Mouse (Mus musculus) layer of hippocampus, adult 9-11 months (tissue): ENCODE measurements around the gene Nme1.
"Not testable (repeated sequence)": the region's sequence is repeated elsewhere in the genome, so short reads cannot be mapped to it uniquely, and the experiment has no call there.

Experiments used
- DNase-seq: peaks from one replicate; pipeline ENCODE4 v3.0.0; 2022

Nme1 gene

DNA sequence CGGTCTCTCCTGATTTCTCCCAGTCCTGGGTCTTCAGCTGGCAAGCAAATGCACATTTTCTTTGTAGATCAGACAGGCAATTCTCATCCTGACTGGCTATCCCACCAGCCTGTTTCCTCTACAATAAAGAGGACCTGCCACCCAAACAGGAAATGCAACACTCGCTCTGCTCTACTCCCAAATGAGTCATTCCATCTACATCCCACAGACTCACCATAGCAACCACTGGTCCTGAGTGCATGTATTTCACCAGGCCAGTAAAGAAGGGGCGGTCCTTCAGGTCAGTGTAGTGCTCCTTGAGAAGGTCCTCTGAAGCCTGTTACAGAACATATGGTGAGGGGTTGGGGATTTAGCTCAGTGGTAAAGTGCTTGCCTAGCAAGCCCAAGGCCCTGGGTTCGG is 5.3 kb downstream of the Nme1 start:
- DNase-seq, result no peak

DNA sequence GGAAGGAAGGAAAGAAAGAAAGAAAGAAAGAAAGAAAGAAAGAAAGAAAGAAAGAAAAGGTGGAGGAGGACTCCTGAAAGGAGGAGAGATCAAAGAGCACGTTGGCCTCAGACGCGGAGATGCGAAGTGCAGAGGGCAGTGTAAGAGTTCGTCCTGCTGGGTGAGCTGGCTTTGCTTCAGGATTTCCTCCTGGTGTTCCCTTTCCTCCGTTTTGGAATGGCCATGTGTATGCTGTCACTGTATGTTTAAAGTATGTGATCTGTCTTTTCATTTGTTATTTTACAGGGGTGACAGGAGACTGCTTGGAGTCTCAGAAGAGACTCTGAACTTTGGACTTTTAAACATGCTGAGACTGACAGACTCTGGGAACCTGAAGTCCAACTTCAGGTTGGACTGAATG is 6.8 kb downstream of the Nme1 start:
- DNase-seq, result no peak

DNA sequence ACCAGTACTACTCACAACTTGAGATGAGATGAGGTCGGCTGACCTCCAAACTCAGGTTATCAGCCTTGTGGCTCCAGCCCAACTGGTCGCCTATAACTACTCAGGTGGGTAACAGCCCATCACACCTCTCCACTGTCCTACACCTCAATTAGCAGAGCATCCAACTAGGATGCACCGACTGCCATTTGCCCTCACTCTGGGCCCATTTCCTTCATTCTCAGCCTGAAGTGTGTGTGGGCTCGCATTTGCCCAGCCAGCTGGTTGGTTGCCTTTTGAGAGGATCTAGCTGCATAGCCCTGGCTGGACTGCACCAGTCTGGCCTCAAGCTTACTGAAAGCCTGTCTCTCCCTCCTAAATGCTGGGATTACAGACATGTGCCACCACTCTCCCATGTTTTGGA is 10.6 kb downstream of the Nme1 start:
- no peak for DNase-seq

DNA sequence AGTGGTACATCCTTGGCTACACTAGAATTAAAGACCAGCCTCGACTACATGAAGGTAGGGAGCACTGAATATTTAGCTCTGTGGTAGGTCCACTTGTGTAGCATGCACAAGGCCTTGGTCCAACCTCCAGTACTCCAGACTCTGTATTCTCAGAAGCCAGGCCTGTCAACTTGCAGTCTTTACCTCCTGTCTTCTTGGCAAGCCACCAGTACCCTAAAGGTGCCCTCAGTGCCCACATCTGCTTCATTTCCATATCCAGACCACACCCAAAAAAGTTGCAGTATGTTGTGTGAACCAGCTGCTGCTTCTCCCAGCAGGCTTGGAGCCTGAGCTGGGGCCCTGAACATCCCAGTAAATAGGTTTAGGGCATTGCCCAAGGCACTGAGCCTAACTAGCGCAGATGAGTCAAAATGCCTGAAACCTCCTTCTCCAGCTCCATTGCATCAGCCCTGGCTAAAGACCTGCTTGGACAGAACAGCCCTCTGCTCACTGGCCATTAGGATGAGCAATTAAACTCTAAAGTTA is 11.2 kb downstream of the Nme1 start:
- DNase-seq, result no peak

DNA sequence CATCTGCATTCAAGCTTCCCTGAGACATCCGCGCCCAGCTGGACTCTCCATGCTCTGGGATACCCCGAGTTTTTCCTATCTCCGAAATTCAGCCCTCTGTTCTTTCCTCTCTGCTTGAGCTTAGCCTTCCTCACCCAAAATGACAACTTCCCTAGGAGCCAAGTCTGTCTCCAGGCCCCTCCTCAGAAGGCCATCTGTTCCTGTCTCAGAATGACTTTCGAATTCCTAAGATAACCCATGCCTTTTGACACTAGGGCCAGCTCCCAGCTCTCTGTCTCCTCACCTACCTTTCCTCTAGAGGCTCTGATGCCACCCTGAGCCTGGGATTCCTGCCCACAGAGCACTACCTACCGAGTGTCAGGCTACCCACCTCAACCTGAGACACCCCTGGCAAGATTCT is 12.2 kb downstream of the Nme1 start, which contains the start of gene Nme2:
Gene Nme2, minus strand, starts transcription at position 101 of the 400 bp plus-strand sequence.
- DNase-seq, result no peak

DNA sequence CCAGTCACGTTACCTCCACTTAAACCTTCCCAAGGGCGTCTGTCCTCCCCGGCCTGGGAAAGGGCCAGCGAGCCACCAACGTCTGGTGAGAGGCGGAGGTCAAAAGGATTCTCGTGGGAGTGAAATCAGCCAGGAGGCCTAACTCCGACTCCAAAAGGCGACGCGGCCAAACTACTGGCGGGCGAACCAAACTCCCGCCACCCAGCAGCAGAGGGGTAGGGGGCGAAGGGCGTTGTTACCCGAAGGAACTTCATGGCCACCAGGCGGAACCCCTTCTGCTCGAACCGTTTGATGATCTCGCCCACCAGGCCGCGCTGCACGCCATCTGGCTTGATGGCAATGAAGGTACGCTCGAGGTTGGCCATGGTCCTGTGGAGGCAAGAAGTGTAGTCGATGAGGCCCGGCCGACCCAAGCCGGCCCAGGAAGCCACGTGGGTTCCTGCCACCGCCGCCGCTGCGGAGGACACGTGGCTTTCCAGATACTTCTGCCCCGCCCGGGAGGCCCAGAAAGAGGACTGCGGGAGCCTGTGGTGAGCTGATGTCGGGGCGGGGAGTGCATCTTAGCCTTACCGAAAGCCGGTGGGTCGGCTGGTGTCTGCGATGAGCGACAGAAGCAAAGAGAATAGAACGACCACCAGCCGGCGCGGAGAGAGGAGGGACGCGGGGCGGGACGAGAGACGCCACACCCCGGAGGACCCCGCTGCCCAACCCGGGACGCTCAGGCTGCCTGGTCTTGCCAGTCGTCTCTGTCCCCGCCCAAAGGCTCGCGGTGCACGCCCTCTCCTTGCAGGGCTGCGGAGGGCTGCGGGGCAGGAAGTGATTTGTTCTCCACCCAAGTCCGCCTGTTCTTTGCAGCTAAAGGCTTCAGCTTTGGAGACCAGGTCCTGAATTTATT is 12.8 kb downstream of the Nme1 start:
- DNase-seq, result peak; percentile 90

DNA sequence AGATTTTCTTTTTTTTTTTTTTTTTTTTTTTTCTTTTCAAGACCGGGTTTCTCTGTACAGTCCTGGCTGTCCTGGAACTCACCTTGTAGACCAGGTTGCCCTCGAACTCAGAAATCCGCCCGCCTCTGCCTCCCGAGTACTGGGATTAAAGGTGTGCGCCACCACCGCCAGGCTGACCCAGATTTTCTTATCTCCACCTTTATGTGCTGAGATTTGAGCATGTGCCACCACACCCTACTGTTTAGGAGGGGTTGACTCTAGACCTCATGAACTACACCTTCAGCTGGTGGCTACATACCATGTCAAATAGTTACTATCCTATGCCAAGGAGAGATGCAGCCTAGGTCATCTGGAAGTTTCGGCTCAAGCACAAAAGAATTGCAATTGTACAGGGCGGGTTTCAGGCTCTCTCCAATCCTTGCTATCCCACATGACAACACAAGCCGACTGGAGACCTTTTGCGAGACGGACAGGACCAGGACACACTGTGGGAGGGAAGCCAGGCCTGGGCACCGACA is 13.5 kb downstream of the Nme1 start:
- DNase-seq, result no peak

DNA sequence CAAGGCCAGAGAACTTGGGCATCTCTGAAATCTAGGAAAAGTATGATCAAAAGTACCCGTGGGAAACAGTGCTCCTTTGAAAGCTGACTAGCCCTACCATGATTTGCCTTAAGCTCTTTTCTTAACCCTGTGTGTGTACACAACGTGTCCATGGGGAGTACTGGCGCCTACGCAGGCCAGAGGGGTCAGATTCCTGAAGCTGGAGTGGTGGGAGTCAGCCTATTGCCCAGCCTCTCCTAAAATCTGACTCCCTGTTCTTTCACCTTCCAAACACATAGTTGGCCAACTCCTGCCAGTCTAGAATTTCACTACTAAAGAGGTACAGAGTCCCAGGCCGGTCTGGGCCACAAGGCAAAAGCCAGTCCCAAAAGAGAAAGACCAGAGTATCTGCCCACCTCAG is 15.9 kb downstream of the Nme1 start:
- DNase-seq, result no peak

DNA sequence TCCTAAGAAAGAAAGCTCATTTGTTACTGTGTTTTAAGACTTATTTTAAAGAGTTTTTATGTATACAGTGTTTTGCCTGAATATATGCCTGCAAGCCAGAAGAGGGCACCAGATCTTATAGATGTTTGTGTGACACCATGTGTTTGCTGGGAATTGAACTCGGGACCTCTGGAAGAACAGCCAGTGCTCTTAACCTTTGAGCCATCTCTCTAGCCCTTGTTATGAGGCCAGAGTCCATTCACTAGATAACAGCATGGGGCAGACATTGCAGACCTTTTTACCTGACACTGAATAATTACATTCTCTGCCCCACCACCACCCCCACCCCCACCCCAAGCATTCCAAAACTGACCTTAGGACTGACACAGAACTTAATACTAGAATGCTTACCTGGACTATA is 18.3 kb downstream of the Nme1 start:
- DNase-seq, result no peak

DNA sequence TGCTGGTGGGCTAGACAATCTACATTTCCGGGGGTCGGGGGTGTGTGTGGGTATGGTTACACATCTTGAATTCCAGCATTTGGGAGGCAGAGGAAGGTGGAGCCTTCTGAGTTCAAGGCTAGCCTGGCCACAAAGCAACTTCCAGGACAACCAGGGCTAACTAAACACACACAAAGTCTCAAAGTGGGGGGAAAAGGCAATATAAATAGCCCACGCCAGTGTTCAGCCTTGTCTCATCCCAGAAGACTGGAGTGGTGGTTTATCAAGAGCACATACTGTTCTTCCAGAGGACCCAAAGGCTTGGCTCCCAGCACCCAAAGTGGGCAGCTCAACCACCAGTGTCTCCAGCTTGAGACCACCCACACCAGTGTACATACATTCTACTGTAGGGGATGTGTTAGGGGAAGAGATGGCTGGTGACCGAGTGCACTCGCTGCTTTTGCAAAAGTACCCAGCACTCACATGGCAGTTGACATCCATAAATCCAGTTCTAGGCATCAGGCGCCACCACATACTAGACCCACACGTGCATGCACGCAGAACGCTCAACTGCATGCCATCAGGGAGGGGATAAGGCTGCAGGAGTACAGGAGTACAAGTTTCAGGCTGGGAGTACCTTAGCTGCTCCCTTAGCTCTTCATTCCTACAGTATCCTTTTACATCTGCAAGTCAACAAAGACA is 19.3 kb downstream of the Nme1 start:
- no peak for DNase-seq

DNA sequence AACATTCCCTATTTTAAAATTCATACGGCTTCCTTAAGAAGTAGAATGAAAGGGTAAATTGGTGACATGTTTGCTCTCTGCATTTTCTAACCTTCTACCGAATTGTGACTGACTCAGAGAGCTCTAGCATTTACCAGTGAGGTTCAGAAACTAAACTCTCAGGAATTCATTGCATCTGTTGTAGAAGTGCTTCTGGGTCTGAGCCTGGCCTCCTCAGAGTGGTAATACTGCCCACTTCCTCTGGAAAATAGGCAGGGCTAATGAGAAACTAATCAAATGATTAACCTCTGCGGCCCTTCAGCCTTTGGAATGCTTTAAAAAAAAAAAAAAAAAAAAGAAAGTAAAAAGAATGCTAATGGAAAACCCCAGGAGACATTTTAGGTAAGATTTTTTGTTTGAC is 23.3 kb downstream of the Nme1 start:
- DNase-seq, result no peak

DNA sequence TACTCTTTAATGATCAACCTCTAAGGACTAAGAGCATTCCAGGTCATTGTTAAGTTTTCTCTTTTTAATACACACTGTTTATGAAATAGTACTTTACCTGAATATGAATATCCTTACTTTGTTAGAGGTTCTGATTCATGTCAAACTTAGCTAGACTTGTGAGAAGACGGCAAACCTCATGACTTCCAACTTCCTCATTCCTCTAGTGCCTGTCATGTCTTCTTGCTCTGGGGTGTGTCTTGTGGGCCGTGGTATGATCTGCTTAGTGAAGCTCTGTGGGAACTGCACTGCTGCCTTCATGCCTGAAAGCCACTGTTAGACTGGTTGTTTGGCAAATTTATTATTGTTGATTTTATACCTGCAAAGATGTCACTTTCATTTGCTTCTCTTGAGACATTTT is 27.4 kb downstream of the Nme1 start:
- DNase-seq, result no peak

DNA sequence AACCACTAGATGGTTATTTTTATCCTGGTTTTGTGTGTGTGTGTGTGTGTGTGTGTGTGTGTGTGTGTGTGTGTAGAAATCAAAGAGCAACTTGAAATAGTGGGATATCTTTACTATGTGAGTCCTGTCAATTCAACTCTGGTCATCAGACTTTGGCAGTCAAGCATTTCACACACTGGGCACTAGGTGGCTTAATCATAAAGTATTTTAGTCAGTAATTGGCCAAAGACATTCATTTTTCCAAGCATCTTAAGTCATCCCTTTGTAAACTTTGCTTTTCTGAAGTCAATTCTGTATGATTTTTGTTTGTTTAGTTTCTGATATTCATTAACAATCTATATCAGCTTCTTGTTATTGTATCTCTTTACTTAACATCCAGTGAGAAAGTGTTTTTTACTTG is 39.2 kb downstream of the Nme1 start:
- DNase-seq, result no peak

DNA sequence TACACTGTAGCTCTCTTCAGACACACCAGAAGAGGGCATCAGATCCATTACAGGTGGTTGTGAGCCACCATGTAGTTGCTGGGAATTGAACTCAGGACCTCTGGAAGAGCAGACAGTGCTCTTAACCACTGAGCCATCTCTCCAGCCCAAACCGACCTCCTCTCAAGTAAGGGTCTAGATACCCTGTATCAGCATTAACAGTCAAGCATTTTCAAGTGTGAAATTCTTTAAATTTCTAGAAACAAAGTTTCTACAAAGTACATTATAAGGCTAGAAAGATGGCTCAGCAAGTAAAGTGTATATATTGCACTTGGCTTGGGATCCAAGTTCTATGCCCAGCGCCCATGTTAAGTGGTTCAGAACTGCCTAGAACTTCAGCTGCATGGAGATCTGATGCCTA is 53.3 kb downstream of the Nme1 start:
- DNase-seq, result not testable (repeated sequence)

DNA sequence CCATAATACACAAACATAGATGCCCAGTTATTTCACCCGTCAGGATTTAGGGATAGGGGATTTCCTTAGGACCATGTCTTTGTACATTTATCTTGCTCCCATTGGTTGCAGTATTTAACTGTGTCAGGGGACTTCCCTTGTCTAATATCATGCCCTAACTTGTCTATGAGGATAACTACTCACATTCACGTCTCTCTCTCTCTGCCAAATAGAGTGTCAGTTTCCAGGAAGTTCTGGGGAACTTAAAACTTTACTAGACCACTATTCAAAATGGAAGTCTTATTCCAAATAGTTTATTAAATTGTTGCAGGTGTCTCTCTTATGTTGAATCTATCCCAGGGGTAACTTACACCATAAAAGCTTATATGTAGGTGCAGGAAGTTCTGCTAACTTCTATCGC is 56.7 kb downstream of the Nme1 start:
- no peak for DNase-seq

DNA sequence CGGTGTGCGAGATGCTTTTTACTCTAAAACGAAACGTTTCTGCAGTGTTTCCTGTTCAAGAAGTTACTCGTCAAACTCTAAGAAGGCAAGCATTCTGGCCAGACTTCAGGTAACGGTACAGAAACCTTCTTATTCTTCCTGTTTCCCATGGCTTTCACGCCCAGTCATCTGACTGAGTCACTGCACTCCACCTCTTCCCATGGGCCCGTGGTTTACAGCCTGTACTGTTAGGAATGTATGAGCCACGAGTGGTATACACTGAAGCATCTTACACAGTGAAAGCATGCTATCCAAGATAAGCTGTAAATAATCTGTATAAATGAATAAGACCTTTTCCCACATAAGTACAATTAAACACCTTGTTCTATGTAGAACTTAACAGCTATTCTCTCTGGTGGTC is 59.5 kb downstream of the Nme1 start:
- no peak for DNase-seq

DNA sequence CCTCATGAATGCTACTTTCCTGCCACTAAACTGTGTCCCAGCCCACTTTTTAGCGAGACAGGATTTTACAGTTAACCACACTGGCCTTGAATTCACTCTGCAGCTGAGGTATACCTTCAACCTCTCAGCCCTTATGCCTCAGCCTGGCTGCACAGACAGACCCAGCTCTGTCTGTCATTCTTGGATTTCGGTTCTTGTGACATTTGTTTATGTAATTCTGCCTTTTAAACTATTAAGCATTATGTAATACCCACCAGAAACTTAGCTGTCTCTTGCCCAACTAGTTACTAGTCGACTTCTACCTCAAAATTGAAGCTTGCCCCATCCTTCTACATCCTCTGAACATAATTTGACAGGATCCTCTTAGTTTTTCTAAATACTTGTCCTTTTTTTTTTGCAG is 60.5 kb downstream of the Nme1 start:
- no peak for DNase-seq
